Mouse (Mus musculus) cerebellum, postnatal 14 days (tissue): ENCODE results near the gene Fam50a.
"Not testable (repeated sequence)": the region's sequence is repeated elsewhere in the genome, so short reads cannot be mapped to it uniquely, and the experiment has no call there.

Source experiments
- DNase-seq, 2 experiments: peaks; one replicate each; pipeline ENCODE4 v3.0.0; 2021; ENCODE audit warnings: mixed read lengths in 2 of 2

Gene Fam50a

GRCm38 (mm10) chrX:74330166-74330930, 17.5 kb downstream of the Fam50a start:
- peak; percentile 46 to 64 for DNase-seq

- no peak for DNase-seq
Observed at GRCm38 (mm10) chrX:74352645-74353466, 40.0 kb downstream of the Fam50a start.

GRCm38 (mm10) chrX:74353467-74353770, 40.6 kb downstream of the Fam50a start, which contains the start of gene Lage3:
Gene Lage3, minus strand, starts transcription at chrX:74353618.
- DNase-seq = peak; percentile 84 to 88

- DNase-seq = not testable (repeated sequence)
Observed at GRCm38 (mm10) chrX:74357069-74357468, 44.2 kb downstream of the Fam50a start.

- DNase-seq = no peak
Observed at GRCm38 (mm10) chrX:74359171-74359570, 46.3 kb downstream of the Fam50a start.

GRCm38 (mm10) chrX:74367512-74367911, 54.7 kb downstream of the Fam50a start:
- DNase-seq = peak in 1 of 2 experiments; percentile 17

- peak; percentile 79 for DNase-seq
Observed at GRCm38 (mm10) chrX:74368209-74368909, 55.5 kb downstream of the Fam50a start.
